ENCODE assay signal across 30 mouse cellular contexts in genomic region chr8:41785977-41786376, GRCm38 (mm10).
"Had no signal": no experiment of that assay in that cellular context is flagged by ENCODE, and none has a peak within 500 bp of the region (broad histone marks: within the 10 kb centered on the region; RNA-seq: fewer than 3 reads in every experiment).

No protein-coding gene starts in this region.

- H3K27ac ChIP-seq: limb, embryonic 10.5 days; limb, embryonic 12.5 days; limb, embryonic 13.5 days; limb, embryonic 15.5 days; liver, embryonic 12.5 days; liver, embryonic 13.5 days; liver, embryonic 14.5 days; liver, embryonic 15.5 days; lung, embryonic 15.5 days; macrophage; midbrain, embryonic 10.5 days; midbrain, embryonic 12.5 days; midbrain, embryonic 13.5 days; midbrain, embryonic 15.5 days; neural tube, embryonic 12.5 days; neural tube, embryonic 13.5 days had no signal

- H3K27me3 ChIP-seq: limb, embryonic 12.5 days; limb, embryonic 13.5 days; limb, embryonic 15.5 days; liver, embryonic 12.5 days; liver, embryonic 13.5 days; liver, embryonic 15.5 days; lung, embryonic 15.5 days; megakaryocyte, embryonic 14.5 days; midbrain, embryonic 12.5 days; midbrain, embryonic 13.5 days; midbrain, embryonic 15.5 days; neural tube, embryonic 12.5 days; neural tube, embryonic 13.5 days had no signal

- H3K4me3 ChIP-seq: limb, embryonic 10.5 days; limb, embryonic 12.5 days; limb, embryonic 13.5 days; limb, embryonic 15.5 days; liver, embryonic 12.5 days; liver, embryonic 13.5 days; liver, embryonic 15.5 days; lung, embryonic 15.5 days; megakaryocyte, embryonic 14.5 days; midbrain, embryonic 10.5 days; midbrain, embryonic 12.5 days; midbrain, embryonic 13.5 days; midbrain, embryonic 15.5 days; myocyte; neural tube, embryonic 12.5 days; neural tube, embryonic 13.5 days had no signal

- ATAC-seq: liver, embryonic 12.5 days; liver, postnatal 0 days; lung, postnatal 0 days; midbrain, embryonic 13.5 days; midbrain, embryonic 15.5 days; midbrain, embryonic 16.5 days had no signal

- DNase-seq: left cerebral cortex, postnatal 4 days; liver; liver, embryonic 13.5 days; liver, postnatal 0 days; lung, adult 18-20 months; lung, adult 2 months; lung, postnatal 36 days; lung, postnatal 4 days; midbrain, embryonic 14.5 days had no signal

- H3K9ac ChIP-seq: limb, embryonic 12.5 days; limb, embryonic 13.5 days; limb, embryonic 15.5 days; liver, embryonic 12.5 days; liver, embryonic 13.5 days; liver, embryonic 14.5 days; liver, embryonic 15.5 days; liver, postnatal 0 days; lung, embryonic 15.5 days; midbrain, embryonic 12.5 days; midbrain, embryonic 13.5 days; midbrain, embryonic 15.5 days; neural tube, embryonic 12.5 days; neural tube, embryonic 13.5 days had no signal

- H3K9me3 ChIP-seq: limb, embryonic 10.5 days; limb, embryonic 12.5 days; limb, embryonic 13.5 days; limb, embryonic 15.5 days; liver, embryonic 12.5 days; liver, embryonic 13.5 days; liver, embryonic 15.5 days; lung, embryonic 15.5 days; megakaryocyte, embryonic 14.5 days; midbrain, embryonic 10.5 days; midbrain, embryonic 12.5 days; midbrain, embryonic 13.5 days; midbrain, embryonic 15.5 days; neural tube, embryonic 12.5 days; neural tube, embryonic 13.5 days had no signal

- H3K4me1 ChIP-seq: limb, embryonic 10.5 days; limb, embryonic 13.5 days; limb, embryonic 15.5 days; liver, embryonic 12.5 days; liver, embryonic 13.5 days; liver, embryonic 15.5 days; lung, embryonic 15.5 days; megakaryocyte, embryonic 14.5 days; midbrain, embryonic 12.5 days; midbrain, embryonic 15.5 days; neural tube, embryonic 12.5 days; neural tube, embryonic 13.5 days had no signal

- H3K36me3 ChIP-seq: limb, embryonic 10.5 days; limb, embryonic 12.5 days; limb, embryonic 13.5 days; limb, embryonic 15.5 days; liver, embryonic 12.5 days; liver, embryonic 13.5 days; liver, embryonic 15.5 days; lung, embryonic 15.5 days; midbrain, embryonic 10.5 days; midbrain, embryonic 12.5 days; midbrain, embryonic 13.5 days; midbrain, embryonic 15.5 days; neural tube, embryonic 12.5 days; neural tube, embryonic 13.5 days had no signal

- H3K4me2 ChIP-seq: limb, embryonic 12.5 days; limb, embryonic 13.5 days; limb, embryonic 15.5 days; liver, embryonic 11.5 days; liver, embryonic 12.5 days; liver, embryonic 13.5 days; liver, embryonic 15.5 days; lung, embryonic 15.5 days; midbrain, embryonic 11.5 days; midbrain, embryonic 12.5 days; midbrain, embryonic 13.5 days; midbrain, embryonic 15.5 days; neural tube, embryonic 12.5 days; neural tube, embryonic 13.5 days had no signal
